Mouse (Mus musculus): ENCODE data around the gene Stk17b.

The Stk17b gene

DNA sequence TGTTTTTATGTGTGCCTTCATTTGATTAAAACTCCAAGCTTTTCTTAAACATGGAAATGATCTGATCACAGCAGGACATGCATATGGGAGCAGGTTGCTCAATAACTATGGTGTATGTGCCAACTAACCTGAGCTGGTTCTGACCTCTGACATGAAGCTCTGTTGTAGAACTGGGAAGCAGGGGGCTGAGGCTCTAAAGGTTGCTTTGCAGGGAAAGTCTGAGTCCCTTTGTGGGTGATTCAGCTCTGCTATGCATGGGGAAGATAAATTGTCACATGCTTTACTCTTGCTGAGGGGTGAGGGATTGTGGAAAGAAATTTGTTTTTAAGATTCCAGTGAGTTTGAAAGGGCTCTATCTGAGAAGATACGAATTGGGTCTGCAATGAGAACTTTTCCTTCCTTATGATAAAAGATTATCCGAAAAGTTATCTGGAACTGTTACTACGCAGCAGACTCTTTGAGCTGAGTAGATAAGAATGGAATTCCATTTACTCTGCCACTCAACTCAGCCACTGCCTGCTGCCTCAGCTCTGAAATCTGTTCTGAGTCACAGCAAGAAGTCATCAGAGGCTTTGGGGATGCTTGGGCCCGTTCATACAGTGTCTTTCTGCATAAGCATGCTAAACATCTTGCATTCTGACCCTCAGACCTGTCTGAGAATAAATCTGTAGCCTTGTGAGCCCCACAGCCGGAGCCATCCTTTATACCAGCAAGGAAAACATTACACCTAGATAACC lies 56.4 kb downstream of the Stk17b start:
- in situ Hi-C loops (cut with MboI, MseI): no loop called here

DNA sequence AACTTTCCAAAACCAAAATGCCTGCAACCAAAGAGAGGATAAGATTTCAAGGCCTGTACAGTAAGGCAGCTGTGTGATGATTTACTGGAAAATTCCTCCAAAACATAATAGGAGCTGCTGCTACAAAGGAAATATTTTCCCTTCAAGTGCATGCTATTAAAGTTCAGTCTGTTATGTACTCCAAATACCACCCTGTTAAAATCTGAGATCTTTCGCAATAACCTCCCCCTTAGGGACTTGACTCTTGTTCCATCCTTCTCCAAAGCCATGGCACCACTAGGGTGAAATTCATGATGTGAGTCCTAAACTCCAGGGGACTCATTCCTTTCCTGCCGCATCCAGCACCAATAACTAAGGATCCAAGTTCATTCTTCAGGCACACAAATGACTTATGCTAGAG lies 58.1 kb downstream of the Stk17b start:
- in situ Hi-C loops (cut with MboI, MseI): no loop called here

DNA sequence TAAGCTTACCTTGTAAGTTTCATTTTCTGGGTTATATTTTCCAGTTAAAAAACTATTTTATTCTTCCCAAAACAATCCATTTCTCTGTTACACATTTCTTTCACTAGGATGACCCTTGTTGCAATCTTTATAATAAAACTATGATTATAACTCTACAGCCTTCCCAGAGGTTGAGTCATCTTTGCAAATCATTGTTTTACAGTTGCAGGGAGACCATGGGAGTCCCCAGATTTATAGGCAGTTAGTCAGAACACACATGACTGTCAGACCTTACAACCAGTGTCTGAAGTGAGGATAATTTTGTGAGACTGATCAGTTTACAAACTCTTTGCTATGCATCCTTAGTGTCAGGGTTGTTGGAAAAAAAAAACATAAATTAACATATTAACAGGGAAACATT lies 63.7 kb downstream of the Stk17b start:
- in situ Hi-C loops (cut with MboI, MseI): loop anchor here (25.0 kb wide), 1 partner anchor 191 kb away; no protein-coding TSS in a partner anchor

DNA sequence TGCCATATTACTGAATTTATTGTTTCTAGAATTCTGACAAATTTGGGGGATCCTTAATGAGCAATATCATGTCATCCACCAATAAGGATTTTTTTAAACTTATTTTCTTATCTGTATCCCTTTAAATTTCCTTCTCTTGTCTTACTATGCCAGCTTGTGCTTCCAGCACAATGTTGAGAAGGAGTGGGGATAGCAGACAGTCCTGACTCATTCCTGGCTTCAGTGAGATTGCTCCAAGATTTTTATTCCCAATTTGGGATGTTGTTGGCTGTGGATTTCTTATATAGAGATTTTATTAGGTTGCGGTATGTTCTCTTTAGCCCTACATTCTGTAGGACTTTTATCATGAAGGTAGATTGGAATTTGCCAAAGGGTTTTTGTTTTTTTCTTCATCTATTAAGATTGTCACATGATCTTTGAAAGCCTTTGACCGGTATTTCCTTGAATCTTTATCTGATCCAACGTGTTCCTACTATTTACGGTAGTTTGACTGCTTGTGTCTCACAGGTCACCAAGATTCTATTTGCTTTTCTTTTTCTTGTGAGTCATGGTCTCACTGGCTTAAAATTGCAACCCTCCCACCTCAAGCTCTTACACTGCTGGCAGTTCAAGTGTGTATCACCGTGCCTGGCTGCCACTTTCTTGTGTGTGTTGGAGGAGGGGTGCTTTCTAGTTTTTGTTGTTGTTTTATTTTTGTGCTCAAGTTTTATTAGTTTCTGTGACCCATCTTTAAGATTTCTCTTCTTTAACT lies 64.2 kb downstream of the Stk17b start:
- in situ Hi-C loops (cut with MboI, MseI): loop anchor here (25.0 kb wide), 1 partner anchor 192 kb away; no protein-coding TSS in a partner anchor

DNA sequence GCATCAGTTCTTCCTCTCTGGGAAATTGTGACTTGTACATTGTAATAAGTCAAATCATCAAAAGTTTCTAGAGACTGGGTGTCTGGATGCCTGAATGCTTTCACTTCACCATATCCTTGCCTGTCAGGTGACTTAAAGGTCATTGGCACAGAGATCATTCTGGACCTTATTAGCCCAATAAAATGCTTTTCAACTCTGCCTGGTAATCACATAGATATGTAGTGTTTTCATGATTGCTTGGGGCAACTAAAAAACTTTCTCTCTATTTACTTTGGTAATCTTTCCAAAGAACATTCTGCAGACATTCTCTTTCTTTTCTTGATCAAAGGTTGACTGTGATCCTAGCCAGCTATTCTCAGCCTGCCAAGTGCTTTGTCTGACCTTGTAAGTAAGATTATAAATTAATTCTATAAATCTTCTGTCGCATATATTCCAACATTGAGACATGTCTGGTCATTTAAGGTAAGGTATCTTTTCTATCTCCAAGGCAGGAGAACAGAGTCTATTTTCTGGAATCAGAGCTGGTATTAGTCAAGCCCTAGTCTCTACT lies 69.0 kb downstream of the Stk17b start:
- in situ Hi-C loops (cut with MboI, MseI): loop anchor here (25.0 kb wide), 1 partner anchor 196 kb away; no protein-coding TSS in a partner anchor

DNA sequence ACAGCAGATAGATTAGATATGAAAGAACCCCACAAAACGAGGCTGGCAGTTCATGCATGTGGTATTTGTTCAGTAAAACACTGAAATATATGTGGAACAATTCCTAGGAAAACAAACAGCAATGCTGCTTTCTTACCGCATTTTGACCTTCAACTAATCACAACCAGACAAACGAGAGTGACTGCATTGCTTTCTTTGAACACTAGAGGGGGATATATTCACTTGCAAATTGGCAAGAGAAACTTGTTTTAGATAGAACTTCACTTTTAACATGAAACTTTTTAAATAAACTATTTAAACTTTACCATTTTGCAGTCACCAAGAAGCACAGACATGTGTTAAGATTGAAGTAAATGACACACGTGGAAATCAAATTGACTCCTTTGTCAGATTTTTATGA lies 69.6 kb downstream of the Stk17b start:
- in situ Hi-C loops (cut with MboI, MseI): loop anchor here (25.0 kb wide), 1 partner anchor 197 kb away; no protein-coding TSS in a partner anchor

DNA sequence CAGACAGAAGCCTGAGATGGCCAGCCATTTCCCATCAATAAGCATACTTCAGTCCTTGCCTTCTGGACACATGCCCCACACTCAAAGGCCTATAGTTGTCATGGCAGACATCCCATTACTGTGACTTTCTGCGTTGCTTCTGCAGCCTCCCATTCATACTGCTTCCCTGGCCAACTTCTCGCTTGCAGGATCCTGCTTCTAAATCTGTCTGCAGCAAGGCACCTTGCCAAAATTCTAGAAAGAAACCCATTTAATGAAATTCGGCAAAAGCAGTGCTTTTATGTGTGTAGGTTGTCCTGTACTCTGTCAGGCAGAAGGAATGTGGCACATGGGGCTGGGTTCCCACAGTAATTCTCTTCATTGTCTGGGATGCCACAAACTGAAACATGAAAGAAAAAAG lies 71.6 kb downstream of the Stk17b start:
- in situ Hi-C loops (cut with MboI, MseI): loop anchor here (25.0 kb wide), 1 partner anchor 199 kb away; no protein-coding TSS in a partner anchor

DNA sequence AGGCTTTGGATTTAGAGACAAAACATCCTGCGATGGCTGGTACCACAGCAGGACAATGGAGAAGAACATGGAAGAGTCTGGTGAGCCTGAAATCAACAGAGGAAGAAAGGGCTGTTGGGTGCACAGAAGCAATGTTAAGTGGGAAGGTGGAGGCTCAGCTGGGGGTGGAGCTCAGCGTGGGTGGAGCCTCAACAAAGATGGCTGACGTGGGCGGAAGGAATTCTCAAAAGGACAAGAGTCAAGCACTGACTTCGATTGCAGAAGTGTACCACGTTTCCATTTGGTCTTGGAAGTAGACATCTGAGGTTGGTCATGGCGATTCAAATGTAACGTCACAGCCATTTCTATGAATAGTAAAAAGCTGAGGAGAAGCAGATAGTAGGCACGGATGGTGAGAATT lies 74.0 kb downstream of the Stk17b start:
- in situ Hi-C loops (cut with MboI, MseI): loop anchor here (25.0 kb wide), 1 partner anchor 201 kb away; no protein-coding TSS in a partner anchor

DNA sequence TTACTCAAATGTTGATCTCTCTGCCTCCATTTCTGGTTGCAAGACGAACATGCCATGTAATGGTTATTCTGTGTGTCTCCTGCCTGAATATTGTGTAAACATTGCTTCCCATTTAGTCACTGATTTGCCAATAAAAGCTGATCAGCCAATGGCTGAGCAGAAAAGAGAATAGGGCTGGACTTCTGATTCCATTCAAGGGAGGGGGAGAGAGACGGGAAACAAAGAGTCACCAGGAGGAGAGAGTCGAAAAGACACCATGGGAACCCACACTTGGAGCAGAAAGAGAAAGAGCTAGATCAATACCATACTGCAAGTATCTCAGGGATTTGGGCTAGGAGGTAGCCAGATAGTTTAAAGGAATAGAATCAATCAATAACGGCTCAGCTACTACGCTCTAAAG lies 75.4 kb downstream of the Stk17b start:
- in situ Hi-C loops (cut with MboI, MseI): loop anchor here (25.0 kb wide), 1 partner anchor 203 kb away; no protein-coding TSS in a partner anchor

DNA sequence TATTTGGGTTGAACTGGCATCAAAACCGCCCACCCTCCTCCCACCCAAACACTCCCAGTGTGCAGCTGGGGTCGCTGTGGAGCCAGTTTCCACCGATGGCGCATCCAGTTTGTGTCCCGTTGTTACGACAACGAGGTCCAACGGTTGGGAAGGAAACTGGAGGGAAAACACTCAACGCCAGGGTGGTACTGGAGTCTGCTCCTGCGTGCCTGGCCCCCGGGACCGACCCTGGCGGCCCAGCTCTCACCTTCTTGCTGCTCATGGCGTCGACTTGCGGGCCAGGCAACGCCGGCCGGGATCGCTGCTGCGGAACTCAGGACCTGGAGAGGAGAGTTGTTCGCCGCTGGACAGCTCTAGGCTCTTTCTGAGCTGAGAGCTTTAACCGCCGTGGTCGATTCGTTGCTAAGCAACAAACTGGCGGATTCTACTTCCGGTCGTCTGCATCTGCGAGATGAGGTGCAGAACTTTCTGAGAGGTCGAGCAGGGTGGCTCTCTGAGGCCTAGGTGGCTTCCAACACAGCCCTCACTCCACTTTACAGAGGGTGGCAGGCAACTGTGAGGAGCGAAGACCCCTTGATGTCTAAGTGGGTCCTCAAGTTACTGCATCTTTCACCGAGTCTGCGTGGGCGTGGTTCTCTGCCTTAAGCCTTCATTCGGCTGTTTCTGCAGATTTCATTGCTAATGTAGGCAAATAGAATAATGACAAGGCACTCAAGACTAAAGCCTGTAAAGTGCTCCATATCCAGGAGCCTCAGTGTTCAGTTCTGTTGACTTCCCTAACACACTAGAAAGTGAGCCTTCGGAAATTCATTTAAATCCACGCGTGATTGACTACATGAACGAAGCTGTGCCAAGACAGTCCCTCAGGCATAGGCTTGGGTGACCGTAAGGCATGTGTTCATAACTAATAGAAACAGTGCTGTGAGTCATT lies 78.3 kb downstream of the Stk17b start, which contains the start of gene Dnah7a:
TSS of gene Dnah7a (minus strand) at position 354 of the 931 bp plus-strand sequence.
- in situ Hi-C loops (cut with MboI, MseI): loop anchor here (25.0 kb wide), 1 partner anchor 206 kb away; no protein-coding TSS in a partner anchor

Measured in regulatory T cell (primary cell).